Mouse (Mus musculus) cerebellum, adult 18-20 months (tissue): Measurements from ENCODE around the gene Nfe2l1.
"Not testable (repeated sequence)": the region's sequence is repeated elsewhere in the genome, so short reads cannot be mapped to it uniquely, and the experiment has no call there.

Source experiments
- DNase-seq, 2 experiments: peaks; one replicate each; pipeline ENCODE4 v3.0.0; 2021

The Nfe2l1 gene

DNA sequence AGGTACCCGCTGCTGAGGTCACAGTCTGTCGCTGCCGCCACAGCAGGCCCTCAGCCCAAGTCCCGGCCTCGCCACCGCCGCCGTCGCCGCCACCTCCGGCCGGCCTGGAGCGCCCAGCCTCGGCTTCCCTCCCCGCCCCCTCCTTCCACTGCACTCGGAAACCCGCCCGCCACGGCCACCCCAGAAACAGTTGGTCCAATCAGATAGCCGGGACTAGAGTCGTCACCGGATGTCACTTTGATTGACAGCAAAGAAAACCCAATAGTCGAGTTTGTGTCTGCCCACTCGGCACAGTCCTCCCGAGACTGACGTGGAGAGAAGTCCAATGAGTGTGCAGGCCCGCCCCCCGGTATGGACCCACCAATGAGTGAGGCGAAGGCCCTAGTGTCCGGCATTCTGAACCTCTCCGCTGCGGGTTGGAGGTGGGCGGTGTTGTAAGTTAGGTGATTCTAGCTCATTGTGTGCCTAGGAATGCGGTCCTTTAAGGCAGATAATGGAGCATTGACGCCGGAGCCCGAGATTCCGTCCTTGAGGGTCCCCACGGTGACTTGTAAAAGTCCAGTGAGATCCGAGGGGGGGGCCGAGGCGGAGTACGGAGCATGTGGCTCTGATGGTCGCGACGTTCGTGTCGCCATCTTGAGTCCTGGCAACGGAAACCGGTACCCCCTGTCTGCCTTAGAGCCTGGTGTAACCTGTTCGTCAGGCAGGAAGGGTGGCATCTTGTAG lies at the start of gene Nfe2l1:
TSS of gene Nfe2l1 (minus strand) at position 156 of the 726 bp plus-strand sequence.
- DNase-seq, result peak; percentile 96 to 100

DNA sequence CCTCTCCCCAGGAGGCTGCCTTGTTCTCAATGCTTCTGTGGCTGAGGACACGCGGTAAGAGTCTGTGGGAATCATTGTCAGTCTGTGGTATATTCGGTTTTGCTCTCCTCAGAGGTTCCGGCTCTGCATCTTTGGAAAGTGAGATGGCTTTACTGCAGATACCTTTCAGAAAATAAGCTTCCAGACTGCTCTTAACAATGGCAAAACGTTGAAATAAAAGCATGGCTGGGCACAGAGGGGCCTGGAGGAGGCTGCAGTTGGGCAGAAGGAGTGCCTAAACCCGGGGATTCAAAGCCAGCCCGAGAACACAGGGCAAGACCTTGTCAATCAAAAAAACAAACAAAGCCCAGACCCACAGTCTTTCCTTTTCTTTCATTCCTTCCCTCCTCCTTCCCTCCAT lies 49.6 kb upstream of the Nfe2l1 start:
- no peak for DNase-seq

DNA sequence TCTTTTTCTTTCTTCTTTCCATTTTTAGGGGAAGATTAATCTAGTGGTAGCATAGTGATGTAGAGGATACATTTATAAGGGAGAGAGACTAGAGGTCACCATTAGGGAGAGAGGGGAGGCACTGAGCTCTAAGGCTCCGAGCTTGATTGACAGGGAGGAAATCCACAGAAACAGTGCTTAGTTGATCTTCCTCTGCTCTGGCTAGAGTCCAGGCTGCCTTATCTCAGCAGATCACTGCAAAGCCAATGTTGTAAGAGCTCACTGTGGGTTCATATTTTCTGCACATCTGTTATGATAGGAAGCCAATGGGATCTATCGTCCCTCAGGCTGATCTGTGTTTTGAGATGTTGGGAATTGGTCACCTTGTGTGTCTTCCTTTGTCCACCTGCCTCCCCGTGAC lies 48.9 kb upstream of the Nfe2l1 start:
- DNase-seq, result no peak

DNA sequence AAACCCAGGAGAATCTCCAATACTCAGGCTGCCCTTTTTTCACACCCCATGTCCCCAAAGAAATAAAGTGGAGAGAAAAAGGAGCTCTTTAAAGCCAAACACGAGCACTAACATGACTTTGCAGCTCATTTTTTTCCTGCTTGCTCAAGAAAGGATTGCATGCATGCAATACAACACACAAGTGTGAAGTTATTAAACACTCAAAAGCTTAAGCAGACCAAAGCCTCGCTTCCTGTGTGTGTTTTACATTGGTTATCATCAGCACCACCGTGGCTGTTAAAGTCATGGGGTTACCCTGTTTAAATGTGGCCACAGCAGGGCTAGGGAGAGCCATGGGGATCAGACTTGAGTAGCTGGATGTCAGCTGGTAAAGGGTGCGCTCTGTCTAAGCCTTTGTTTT lies 47.3 kb upstream of the Nfe2l1 start:
- DNase-seq, result no peak

DNA sequence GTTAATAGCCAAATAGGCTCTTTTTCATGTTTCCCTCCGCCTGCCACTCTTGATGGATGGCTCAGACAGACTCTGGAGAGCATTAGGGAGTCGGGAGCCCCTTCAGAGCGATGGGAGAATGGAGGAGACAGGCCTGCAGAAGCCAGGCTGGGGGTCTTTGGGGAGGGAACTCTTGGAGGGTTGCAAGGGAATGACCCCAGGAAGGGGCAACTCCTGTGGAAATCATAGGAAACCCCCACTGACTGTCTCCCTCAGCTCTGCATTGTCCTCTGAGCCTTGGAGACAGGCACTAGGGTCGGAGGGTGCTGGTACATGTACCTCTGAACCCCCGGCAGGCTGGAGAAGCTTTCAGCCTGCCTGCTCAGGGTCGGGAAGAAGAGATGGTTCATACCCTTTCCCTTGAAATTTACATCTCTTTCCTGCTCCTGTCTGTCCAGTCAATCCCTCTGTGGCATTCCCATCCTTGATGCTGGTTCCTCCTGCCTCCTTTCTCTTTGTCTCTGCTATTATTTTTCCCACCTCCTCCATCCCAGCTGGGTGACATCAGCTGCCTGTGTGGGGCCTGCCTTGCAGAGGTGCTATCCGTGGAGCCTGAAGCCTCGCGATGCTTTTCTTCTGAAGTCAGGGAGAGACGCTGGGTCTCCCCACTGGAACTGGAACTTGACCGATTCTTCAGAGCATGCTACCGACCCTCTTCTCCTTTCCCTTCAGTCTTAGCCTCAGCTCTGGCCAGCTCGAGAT lies 46.7 kb upstream of the Nfe2l1 start:
- no peak for DNase-seq

DNA sequence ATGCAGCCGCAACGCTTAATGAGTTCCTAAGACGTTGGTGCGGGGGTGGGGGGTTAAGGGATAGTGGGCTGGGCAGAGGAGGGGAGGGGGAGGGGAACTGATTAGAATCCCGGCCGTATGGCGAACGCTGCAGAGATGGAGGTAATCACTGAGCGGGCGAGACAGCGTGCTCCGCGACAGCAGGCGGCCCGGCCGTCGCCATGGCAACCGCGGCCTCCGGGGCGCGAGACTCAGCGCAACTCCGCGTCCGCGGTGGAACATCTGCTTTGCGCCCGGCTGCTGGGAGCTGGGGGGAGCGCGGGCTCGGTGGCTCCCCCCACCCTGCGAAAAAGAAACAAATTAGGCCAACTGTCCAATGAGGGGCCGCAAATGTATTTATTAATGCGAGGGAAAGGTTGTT lies 46.0 kb upstream of the Nfe2l1 start:
- DNase-seq, result peak; percentile 49 to 72

DNA sequence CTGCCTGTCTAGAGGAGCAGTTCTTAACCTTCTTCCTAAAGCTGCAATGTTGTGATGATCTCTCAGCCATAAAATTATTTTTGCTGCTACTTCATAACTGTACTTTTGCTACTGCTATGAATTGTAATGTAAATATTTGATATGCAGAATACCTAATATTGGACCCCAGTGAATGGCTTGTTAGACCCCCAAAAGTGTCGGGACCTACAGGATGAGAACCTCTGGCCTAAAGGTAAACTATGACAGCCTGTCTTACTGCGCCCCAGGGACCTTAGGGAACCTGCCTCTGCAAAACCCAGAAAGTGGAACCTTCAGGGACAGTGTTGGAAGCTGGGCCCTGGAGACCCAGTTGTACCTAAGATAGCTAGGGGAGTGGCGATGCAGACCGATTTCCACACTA lies 45.5 kb upstream of the Nfe2l1 start:
- no peak for DNase-seq

DNA sequence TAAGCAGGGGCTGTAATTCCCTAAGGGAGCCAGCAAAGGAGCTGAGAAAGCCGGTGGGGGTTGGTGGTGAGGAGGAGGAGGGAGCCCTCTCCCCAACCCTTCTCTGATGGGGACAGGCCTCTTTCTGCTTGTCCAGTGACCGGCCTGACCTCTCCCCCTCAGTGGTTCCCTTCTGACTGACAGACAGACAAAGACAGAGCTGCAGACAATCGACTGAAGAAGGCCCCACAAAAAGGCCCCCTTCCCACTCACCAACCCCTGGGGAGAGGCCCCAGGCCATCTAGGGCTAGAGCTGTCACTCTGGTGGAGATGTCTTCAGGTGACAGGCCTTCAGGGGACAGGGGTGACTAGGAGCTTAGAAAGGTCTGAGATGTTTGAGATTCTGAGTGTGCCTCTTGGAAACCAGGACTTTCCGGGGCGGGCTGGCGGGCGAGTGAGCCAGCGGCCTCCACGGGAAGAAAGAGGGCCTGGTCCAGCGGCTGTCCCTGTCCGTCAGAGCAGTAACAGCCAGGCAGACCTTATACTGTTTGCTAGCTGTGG lies 43.9 kb upstream of the Nfe2l1 start:
- no peak for DNase-seq

DNA sequence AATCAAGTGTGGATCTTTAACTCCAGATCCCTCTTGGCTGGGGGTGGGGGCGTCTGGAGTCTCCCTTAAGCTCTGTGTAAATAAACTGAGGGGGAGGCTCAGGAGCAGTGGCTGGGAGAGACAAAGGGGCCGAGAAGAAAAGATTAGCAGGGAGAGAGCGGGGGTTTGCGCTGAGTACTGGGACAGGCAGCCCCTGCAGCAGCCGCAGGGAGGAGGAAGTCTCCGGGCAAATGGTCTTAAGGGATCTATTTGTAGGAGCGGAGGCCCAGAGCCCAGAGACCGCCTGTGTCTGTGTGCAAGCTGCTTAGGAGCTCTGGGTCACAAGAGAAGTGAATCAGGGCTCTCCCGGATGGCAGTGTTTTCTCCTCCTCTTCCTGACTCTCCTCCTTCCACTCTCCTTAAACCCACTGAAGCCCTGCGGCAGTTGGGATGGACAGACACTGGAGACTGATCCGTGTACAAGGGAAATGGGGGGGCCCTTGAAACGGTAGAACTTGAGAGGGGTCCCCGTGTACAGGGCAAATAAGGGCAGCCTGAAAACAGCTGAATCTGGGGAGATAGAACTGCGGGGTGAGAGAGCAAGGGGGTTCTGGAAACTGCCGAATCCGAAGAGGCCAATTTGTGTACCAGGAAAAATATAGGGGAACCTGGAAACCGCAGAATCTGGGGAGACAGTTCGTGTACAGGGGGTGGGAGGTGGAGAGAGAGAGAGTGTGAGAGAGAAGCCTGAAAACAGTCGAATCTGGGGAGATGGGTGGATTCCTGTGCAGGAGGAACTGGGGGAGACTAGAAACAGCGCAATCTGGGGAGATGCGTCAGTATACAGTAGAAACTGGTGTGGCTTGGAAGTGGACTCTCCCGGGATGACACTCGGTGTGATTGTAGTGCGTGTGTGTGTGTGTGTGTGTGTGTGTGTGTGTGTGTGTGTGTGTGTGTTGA lies 42.9 kb upstream of the Nfe2l1 start:
- no peak for DNase-seq

DNA sequence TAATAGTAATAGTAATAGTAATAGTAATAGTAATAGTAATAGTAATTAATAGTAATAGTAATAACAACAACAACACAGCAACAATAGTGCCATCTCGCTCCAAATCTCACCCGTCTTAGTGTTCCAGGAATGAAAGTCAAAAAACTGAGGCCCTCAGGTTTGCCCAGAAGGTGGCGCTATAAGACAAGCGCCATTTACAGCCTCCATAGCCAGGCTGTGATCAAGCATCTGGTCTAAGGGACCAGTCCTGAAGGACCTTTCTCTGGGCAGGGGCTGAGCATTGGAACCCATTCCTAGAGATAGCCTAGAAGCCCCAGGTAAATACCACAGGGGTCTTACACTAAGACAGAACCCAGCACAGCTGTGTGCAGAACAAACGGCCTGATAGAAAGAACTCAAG lies 37.4 kb upstream of the Nfe2l1 start:
- peak; percentile 59 to 78 for DNase-seq

DNA sequence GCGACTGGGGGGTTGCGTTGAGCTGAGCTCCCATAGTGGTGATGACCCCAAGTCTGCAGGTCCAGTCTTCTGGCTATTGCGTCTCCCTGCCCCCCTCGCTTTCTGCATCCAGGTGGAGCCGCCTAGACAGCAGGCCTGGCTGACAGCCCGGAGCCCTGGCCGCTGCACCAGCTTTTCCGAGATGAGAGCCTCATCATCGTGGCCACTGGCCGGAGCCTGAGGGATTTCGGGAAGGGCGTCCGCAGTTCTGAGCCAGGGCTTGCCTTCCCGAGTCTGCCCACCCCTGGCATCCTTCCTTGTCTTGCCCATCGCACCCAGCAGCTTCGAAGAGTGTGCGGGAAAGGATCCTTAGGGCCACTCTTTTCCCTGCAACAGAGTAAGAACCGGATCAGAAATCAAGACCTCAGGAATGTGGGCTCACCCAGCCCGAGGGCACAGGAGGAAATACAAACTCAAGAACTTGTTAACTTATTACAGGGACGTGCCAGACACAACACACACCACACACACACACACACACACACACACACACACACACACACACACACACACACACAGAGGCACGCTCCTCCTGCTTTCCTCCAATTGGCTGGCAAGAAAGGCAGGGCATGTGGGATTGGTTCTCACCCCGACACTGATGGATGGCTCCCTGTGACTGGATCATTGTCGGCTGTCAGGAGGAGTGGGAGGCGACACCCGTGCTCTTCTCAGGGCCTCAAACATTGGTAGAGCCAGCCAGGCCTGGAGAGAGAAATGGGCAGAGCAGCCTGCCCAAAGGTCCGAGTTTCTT lies 33.6 kb upstream of the Nfe2l1 start:
- DNase-seq, result peak; percentile 40 to 52

DNA sequence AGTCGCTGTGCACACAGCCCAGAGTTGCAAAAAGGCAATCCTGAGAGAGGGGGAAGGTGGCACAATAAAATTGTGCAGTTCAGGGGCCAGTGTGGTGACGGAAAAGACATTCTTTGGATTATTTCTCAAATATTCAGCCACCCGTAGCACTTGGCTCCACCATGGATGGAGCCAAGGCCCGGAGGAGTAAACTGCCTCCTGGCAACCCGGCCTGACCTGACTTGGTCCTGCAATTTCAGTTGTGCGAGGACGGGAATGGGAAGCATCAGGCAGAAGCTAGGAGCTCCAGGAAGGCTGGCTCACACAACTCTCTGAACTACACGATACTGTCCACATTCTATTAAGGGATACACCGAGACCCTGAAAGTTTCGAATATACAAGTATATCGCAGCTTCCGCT lies 32.8 kb upstream of the Nfe2l1 start:
- DNase-seq, result no peak

DNA sequence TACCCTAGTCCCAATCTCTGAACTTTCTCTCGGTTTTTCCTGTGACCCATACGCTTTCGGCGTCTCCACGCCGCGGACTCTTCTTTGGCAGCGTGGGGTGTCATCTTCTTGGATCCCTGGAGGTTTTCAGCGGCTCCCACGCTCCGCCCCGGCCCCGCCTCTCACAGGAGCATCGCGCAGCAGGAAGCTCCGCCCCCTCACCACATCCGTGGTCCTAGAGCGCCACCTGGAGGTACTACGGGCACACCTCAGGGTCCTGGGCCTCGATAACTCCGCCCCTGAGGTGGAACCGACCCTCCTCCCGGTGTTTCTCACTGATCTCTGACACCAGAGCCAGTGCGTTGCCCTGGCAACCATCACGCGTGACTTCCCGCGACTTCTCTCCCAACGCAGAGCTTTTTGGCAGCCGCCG lies 32.1 kb upstream of the Nfe2l1 start:
- DNase-seq, result peak; percentile 94 to 98

DNA sequence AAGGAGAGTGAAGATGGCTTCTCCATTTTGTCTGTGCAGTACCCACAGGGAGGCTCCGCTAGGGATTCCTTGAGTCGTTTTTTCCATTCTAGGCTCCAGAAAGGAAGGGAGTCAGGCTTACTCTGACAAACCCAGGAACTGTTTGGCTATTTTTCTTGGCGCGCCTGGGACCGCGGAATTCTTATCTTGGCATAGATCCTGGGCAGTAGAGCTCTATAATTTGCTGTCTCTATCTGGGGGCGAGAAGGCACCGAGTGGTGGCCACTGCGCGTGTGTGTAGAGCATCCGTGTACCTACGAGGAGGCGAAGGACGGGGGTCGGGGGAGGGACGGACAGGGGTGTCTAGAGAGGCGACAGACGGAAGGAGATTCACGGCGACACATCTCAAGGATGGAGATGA lies 31.7 kb upstream of the Nfe2l1 start:
- DNase-seq, result peak in 1 of 2 experiments; percentile 36

DNA sequence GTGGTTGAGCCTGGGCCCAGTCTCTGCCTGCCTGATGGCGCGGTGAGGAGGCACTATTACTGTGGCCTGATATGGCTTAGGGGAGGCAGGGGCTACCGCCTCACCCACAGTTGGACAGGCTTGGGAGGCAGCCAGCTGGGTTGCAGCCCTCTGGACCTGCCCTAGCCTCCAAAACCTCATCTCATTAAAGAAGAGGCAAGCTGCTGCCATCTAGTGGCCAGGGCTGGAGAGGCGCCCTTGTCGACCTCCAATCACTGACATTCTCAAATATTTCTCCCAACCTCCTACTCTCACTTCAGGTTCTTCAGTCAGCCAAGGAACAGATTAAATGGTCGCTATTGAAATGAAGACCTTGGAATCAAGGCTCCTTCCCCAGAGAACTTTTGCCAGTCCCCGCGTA lies 30.8 kb upstream of the Nfe2l1 start:
- peak; percentile 85 to 89 for DNase-seq

DNA sequence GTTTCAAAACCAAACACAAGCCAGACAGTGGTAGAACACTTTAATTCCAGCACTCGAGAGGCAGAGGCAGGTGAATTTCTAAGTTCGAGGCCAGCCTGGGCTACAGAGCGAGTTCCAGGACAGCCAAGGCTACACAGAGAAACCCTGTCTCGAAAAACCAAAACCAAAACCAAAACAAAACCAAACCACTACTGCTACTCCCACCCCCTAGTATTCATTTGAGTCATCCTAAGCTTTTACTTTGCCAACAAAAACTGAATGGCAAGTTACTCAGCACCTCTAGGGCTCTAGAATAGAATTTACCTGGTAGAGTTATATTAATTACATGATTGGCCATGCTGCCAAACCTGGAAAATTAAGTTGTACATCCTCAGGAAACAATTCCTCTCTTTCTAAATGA lies 29.9 kb upstream of the Nfe2l1 start:
- DNase-seq, result no peak

DNA sequence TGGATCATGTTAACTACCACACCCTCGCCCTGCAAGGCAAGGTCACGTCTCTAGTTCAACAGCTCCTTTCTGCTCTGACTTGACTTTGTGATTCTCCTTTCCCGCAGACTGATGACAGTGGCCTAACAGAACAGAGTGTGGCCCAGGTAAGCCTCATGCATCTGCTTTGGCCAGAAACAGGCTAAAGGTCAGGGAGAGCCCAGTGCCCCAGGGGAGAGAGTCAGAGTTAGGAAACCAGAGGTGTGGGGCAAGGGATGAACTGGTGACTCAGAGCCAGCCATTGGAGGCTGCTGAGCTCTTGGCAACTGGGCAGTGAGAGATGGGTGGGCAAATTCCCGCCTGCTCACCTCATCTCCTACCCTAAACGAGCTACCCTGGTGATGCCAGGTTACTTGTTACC lies 27.7 kb upstream of the Nfe2l1 start:
- no peak for DNase-seq

DNA sequence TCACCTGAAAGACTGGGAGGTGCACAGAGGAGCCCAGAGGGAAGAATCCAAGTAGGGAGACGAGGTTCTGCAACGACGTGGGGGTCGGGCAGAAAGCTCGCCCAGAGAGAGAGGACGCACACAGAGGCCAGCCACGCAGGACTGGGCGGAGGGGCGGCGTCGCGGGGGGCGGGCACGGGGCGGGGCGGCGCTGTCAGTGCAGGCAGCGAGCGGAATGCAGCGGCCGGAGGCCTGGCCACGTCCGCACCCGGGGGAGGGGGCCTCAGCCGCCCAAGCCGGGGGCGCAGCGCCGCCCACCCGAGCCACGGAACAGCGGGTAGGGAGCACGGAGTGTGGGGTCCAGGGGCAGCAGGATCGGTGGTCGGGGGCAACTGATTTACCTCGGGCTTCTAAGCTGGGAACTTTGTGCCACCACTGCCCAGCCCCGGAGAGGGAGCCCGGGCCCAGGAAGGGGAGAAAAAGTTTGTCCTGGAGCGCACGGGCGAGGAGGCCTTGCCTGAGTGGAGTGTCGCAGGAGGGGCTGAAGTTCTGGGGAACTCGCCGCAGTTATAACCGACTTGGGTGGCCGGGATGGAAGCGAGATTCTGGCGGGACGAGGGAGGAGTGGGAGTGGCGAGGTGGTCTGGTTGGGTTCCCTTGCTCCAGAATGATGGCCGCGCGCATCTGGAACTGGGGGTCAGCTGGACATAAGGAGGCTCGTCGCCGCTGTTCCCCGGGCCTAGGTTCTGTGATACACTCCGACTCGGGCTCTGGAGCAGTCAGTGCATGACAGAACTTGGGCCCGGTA lies 20.1 kb upstream of the Nfe2l1 start, which contains the start of gene Copz2:
TSS of gene Copz2 (plus strand) at position 190 of the 787 bp plus-strand sequence.
- no peak for DNase-seq

DNA sequence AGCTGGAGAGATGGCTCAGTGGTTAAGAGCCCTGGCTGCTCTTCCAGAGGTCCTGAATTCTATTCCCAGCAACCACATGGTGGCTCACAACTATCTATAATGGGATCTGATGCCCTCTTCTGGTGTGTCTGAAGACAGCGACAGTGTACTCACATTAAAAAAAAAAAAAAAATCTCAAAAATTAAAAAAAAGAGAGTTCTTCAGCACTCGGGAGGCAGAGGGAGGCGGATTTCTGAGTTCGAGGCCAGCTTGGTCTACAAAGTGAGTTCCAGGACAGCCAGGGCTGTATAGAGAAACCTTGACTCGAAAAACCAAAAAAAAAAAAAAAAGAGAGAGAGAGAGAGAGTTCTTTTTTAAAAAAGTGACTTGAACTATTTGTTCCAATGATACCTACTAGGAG lies 19.4 kb upstream of the Nfe2l1 start:
- DNase-seq, result not testable (repeated sequence)

DNA sequence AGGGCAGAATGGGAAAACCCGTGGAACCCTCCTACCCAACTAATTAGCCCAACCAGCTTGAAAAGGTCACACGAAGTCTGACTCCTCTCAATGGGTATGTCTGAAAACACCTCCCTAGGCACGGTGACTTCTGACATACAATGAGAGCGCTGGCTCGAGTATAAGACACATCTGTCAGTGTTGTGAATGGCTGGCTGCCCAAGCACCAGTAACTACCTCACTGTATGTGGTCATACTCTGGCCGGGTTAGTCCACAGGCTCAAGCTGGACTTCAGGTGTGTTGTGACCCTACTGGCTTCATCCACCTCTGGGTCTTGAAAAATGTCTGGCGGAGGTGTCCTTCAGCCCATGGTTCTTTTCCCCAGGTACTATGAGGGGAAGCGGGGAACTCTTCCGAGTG lies 18.9 kb upstream of the Nfe2l1 start:
- no peak for DNase-seq

DNA sequence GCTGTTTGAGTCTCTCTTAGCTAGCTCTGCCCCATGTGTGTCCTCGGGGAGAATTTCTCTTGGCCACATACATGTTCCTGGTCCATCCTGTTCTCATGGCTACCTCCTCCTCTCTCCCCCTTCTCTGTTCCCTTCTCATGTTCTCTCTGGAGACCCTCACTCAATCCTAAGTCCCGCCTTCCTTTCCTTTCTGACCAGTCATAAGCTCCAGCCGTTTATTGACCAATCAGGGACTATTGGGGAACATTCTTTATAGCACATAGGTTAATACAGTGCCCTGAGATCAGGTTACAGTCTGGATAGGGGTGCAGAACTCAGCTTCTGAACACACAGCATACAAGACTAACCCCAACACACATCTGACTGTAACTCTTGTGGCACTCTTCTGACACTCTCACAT lies 17.5 kb upstream of the Nfe2l1 start:
- DNase-seq, result no peak
